Mouse (Mus musculus): Measurements from ENCODE around the gene Zfp92.

The Zfp92 gene

GRCm38 (mm10) chrX:73474340-73475165 lies 63.7 kb downstream of the Zfp92 start:
- no peak for DNase-seq (ENCODE audit: extremely low spot score)

GRCm38 (mm10) chrX:73475658-73476256 lies 64.9 kb downstream of the Zfp92 start:
- DNase-seq (ENCODE audit: extremely low spot score) = no peak

- DNase-seq (ENCODE audit: extremely low spot score) = no peak
Observed at GRCm38 (mm10) chrX:73476621-73477020, 65.7 kb downstream of the Zfp92 start.

GRCm38 (mm10) chrX:73477500-73477899 lies 66.6 kb downstream of the Zfp92 start:
- DNase-seq (ENCODE audit: extremely low spot score) = no peak

Measured in embryo, embryonic 9.5 days (tissue).